Mouse (Mus musculus): ENCODE measurements around the gene Hmga2. TPM values are rescaled to one million over a fixed set of nuclear protein-coding genes. Genes with fewer than 3 reads are reported as not detected.

Gene Hmga2
- polyA plus RNA-seq, 1 experiment from 2014 or later: 0.43 TPM

- Histone ChIP-seq H3K27ac (ENCODE audit: low read depth) (no peak overlapping the region), H3K4me2 (ENCODE audit: low read depth, low read length) (no peak overlapping the region), H3K4me1 (ENCODE audit: insufficient read depth) (no peaks in the 10 kb centered on the region), H3K9me3 (ENCODE audit: low read length) (no peaks in the 10 kb centered on the region), H3K9ac (replicated peaks) (no peak overlapping the region), H3K36me3 (replicated peaks; ENCODE audit: insufficient read depth, low read length) (no peaks in the 10 kb centered on the region), H3K27me3 (ENCODE audit: insufficient read depth, low read length) (no peaks in the 10 kb centered on the region), H3K4me3 (ENCODE audit: low read depth, low read length) (no peak overlapping the region)
- no peak for TF ChIP-seq CTCF (IDR thresholded peaks at IDR 0.05; ENCODE audit: low read depth)
- peak; percentile 71 for TF ChIP-seq EP300 (IDR thresholded peaks at IDR 0.05; ENCODE audit: low read depth)
- WGBS (ENCODE audit: insufficient replicate concordance): 74% methylated on average over 9 of the region's 9 CpGs
- ATAC-seq: peak; percentile 63
- no peak for DNase-seq
Measured at GRCm38 (mm10) chr10:120444463-120445070, 31.7 kb downstream of the Hmga2 start.

- no peak overlapping the region for H3K9ac ChIP-seq (replicated peaks)
- ATAC-seq (no peak), DNase-seq (no peak)
- TF ChIP-seq CTCF (IDR thresholded peaks at IDR 0.05; ENCODE audit: low read depth) (no peak), EP300 (IDR thresholded peaks at IDR 0.05; ENCODE audit: low read depth) (no peak)
- H3K4me1 ChIP-seq (ENCODE audit: insufficient read depth): no peaks in the 10 kb centered on the region
- no peak overlapping the region for H3K27ac ChIP-seq (ENCODE audit: low read depth)
- no peaks in the 10 kb centered on the region for H3K27me3 ChIP-seq (ENCODE audit: insufficient read depth, low read length)
- H3K36me3 ChIP-seq (replicated peaks; ENCODE audit: insufficient read depth, low read length): no peaks in the 10 kb centered on the region
- no peak overlapping the region for H3K4me3 ChIP-seq (ENCODE audit: low read depth, low read length)
- 88% methylated on average over 10 of the region's 10 CpGs for WGBS (ENCODE audit: insufficient replicate concordance)
- H3K9me3 ChIP-seq (ENCODE audit: low read length): no peaks in the 10 kb centered on the region
- H3K4me2 ChIP-seq (ENCODE audit: low read depth, low read length): no peak overlapping the region
Measured at GRCm38 (mm10) chr10:120443757-120444311, 32.4 kb downstream of the Hmga2 start.

- Histone ChIP-seq H3K9ac (replicated peaks) (no peak overlapping the region), H3K27me3 (ENCODE audit: insufficient read depth, low read length) (no peaks in the 10 kb centered on the region), H3K27ac (ENCODE audit: low read depth) (no peak overlapping the region), H3K36me3 (replicated peaks; ENCODE audit: insufficient read depth, low read length) (no peaks in the 10 kb centered on the region), H3K4me2 (ENCODE audit: low read depth, low read length) (no peak overlapping the region), H3K4me1 (ENCODE audit: insufficient read depth) (no peaks in the 10 kb centered on the region), H3K9me3 (ENCODE audit: low read length) (no peaks in the 10 kb centered on the region), H3K4me3 (ENCODE audit: low read depth, low read length) (no peak overlapping the region)
- DNase-seq: no peak
- TF ChIP-seq EP300 (IDR thresholded peaks at IDR 0.05; ENCODE audit: low read depth) (no peak), CTCF (IDR thresholded peaks at IDR 0.05; ENCODE audit: low read depth) (no peak)
- 82% methylated on average over 11 of the region's 11 CpGs for WGBS (ENCODE audit: insufficient replicate concordance)
- no peak for ATAC-seq
Measured at GRCm38 (mm10) chr10:120441254-120441653, 35.0 kb downstream of the Hmga2 start.

- WGBS (ENCODE audit: insufficient replicate concordance): 38% methylated on average over 7 of the region's 7 CpGs
- Histone ChIP-seq H3K36me3 (replicated peaks; ENCODE audit: insufficient read depth, low read length) (no peaks in the 10 kb centered on the region), H3K27ac (ENCODE audit: low read depth) (no peak overlapping the region), H3K4me3 (ENCODE audit: low read depth, low read length) (no peak overlapping the region), H3K9me3 (ENCODE audit: low read length) (no peaks in the 10 kb centered on the region), H3K9ac (replicated peaks) (no peak overlapping the region), H3K27me3 (ENCODE audit: insufficient read depth, low read length) (no peaks in the 10 kb centered on the region), H3K4me2 (ENCODE audit: low read depth, low read length) (no peak overlapping the region), H3K4me1 (ENCODE audit: insufficient read depth) (no peaks in the 10 kb centered on the region)
- DNase-seq: no peak
- no peak for ATAC-seq
- TF ChIP-seq CTCF (IDR thresholded peaks at IDR 0.05; ENCODE audit: low read depth): no peak
- no peak for TF ChIP-seq EP300 (IDR thresholded peaks at IDR 0.05; ENCODE audit: low read depth)
Measured at GRCm38 (mm10) chr10:120434433-120434832, 41.8 kb downstream of the Hmga2 start.

GRCm38 (mm10) chr10:120433463-120433815 is 42.8 kb downstream of the Hmga2 start:
- no peak for ATAC-seq
- H3K4me1 ChIP-seq (ENCODE audit: insufficient read depth): no peaks in the 10 kb centered on the region; the same call in 1 of the 2 replicates
- 56% methylated on average over 5 of the region's 5 CpGs for WGBS (ENCODE audit: insufficient replicate concordance)
- no peaks in the 10 kb centered on the region for H3K27me3 ChIP-seq (ENCODE audit: insufficient read depth, low read length)
- H3K4me2 ChIP-seq (ENCODE audit: low read depth, low read length): no peak overlapping the region
- no peak overlapping the region for H3K9ac ChIP-seq (replicated peaks)
- no peak overlapping the region for H3K27ac ChIP-seq (ENCODE audit: low read depth)
- H3K36me3 ChIP-seq (replicated peaks; ENCODE audit: insufficient read depth, low read length): no peaks in the 10 kb centered on the region
- TF ChIP-seq EP300 (IDR thresholded peaks at IDR 0.05; ENCODE audit: low read depth) (no peak), CTCF (IDR thresholded peaks at IDR 0.05; ENCODE audit: low read depth) (no peak)
- no peak for DNase-seq
- no peaks in the 10 kb centered on the region for H3K9me3 ChIP-seq (ENCODE audit: low read length)
- H3K4me3 ChIP-seq (ENCODE audit: low read depth, low read length): no peak overlapping the region

GRCm38 (mm10) chr10:120432731-120433462 is 43.4 kb downstream of the Hmga2 start:
- ATAC-seq (no peak), DNase-seq (no peak)
- Histone ChIP-seq H3K36me3 (replicated peaks; ENCODE audit: insufficient read depth, low read length) (no peaks in the 10 kb centered on the region), H3K9ac (replicated peaks) (no peak overlapping the region), H3K4me2 (ENCODE audit: low read depth, low read length) (no peak overlapping the region), H3K27ac (ENCODE audit: low read depth) (no peak overlapping the region), H3K27me3 (ENCODE audit: insufficient read depth, low read length) (no peaks in the 10 kb centered on the region), H3K4me3 (ENCODE audit: low read depth, low read length) (no peak overlapping the region), H3K9me3 (ENCODE audit: low read length) (no peaks in the 10 kb centered on the region), H3K4me1 (ENCODE audit: insufficient read depth) (no peaks in the 10 kb centered on the region; the same call in 1 of the 2 replicates)
- no peak for TF ChIP-seq EP300 (IDR thresholded peaks at IDR 0.05; ENCODE audit: low read depth)
- TF ChIP-seq CTCF (IDR thresholded peaks at IDR 0.05; ENCODE audit: low read depth): no peak
- 48% methylated on average over 9 of the region's 9 CpGs for WGBS (ENCODE audit: insufficient replicate concordance)
